Mouse (Mus musculus): ENCODE data around the gene Tspan32. TPM values are rescaled to one million over a fixed set of nuclear protein-coding genes. Genes with fewer than 3 reads are reported as not detected.
A peak's percentile ranks its signal among the peaks of the same experiment; 100 is the strongest.

Gene Tspan32
- total and polyA plus RNA-seq, 2 experiments from 2014 or later, result 0.46 to 1.7 TPM

GRCm38 (mm10) chr7:143013420-143014178 lies 8.8 kb downstream of the Tspan32 start:
- no peak for TF ChIP-seq EP300 (IDR thresholded peaks at IDR 0.05; ENCODE audit: low read depth)
- TF ChIP-seq CTCF (IDR thresholded peaks at IDR 0.05; ENCODE audit: low read depth), result no peak
- ATAC-seq (ENCODE audit: insufficient read depth, low read depth) (no peak), DNase-seq (ENCODE audit: low spot score) (peak; percentile 63)
- Histone ChIP-seq H3K36me3 (replicated peaks; ENCODE audit: control insufficient read depth, insufficient read depth, low read length) (no peaks in the 10 kb centered on the region), H3K9ac (replicated peaks; ENCODE audit: low read depth, low read length) (no peak overlapping the region), H3K4me3 (ENCODE audit: low read depth, low read length) (no peak overlapping the region), H3K27ac (ENCODE audit: low read depth) (peak overlapping the region; percentile 58), H3K4me2 (ENCODE audit: low read depth, low read length) (no peak overlapping the region), H3K27me3 (ENCODE audit: control insufficient read depth, insufficient read depth, low read length) (no peaks in the 10 kb centered on the region), H3K4me1 (ENCODE audit: control insufficient read depth, insufficient read depth) (peaks cover 79% of the 10 kb centered on the region), H3K9me3 (replicated peaks; ENCODE audit: control insufficient read depth, low read length) (no peaks in the 10 kb centered on the region)
- WGBS, result 50% methylated on average over 8 of the region's 8 CpGs

- no peak overlapping the region for H3K9ac ChIP-seq (replicated peaks; ENCODE audit: low read depth, low read length)
- H3K4me2 ChIP-seq (ENCODE audit: low read depth, low read length), result no peak overlapping the region
- peaks cover 71% of the 10 kb centered on the region for H3K4me1 ChIP-seq (ENCODE audit: control insufficient read depth, insufficient read depth)
- WGBS, result 38% methylated on average over 7 of the region's 7 CpGs
- peak overlapping the region; percentile 77 for H3K27ac ChIP-seq (ENCODE audit: low read depth)
- TF ChIP-seq EP300 (IDR thresholded peaks at IDR 0.05; ENCODE audit: low read depth), result no peak
- no peak for TF ChIP-seq CTCF (IDR thresholded peaks at IDR 0.05; ENCODE audit: low read depth)
- no peaks in the 10 kb centered on the region for H3K27me3 ChIP-seq (ENCODE audit: control insufficient read depth, insufficient read depth, low read length)
- ATAC-seq (ENCODE audit: insufficient read depth, low read depth) (no peak), DNase-seq (ENCODE audit: low spot score) (peak; percentile 26)
- no peaks in the 10 kb centered on the region for H3K36me3 ChIP-seq (replicated peaks; ENCODE audit: control insufficient read depth, insufficient read depth, low read length)
- H3K4me3 ChIP-seq (ENCODE audit: low read depth, low read length), result no peak overlapping the region
- no peaks in the 10 kb centered on the region for H3K9me3 ChIP-seq (replicated peaks; ENCODE audit: control insufficient read depth, low read length)
These were observed 10.2 kb downstream of the Tspan32 start for GRCm38 (mm10) chr7:143014862-143015659.

GRCm38 (mm10) chr7:143015755-143016423 lies 11.0 kb downstream of the Tspan32 start:
- TF ChIP-seq CTCF (IDR thresholded peaks at IDR 0.05; ENCODE audit: low read depth) (0 out of 2 replicates have a peak, but pooled peaks have one; percentile 9), EP300 (IDR thresholded peaks at IDR 0.05; ENCODE audit: low read depth) (peak; percentile 90)
- ATAC-seq (ENCODE audit: insufficient read depth, low read depth) (peak; percentile 84), DNase-seq (ENCODE audit: low spot score) (peak; percentile 94)
- Histone ChIP-seq H3K27me3 (ENCODE audit: control insufficient read depth, insufficient read depth, low read length) (no peaks in the 10 kb centered on the region), H3K9me3 (replicated peaks; ENCODE audit: control insufficient read depth, low read length) (no peaks in the 10 kb centered on the region), H3K9ac (replicated peaks; ENCODE audit: low read depth, low read length) (no peak overlapping the region), H3K4me1 (ENCODE audit: control insufficient read depth, insufficient read depth) (peaks cover 71% of the 10 kb centered on the region), H3K27ac (ENCODE audit: low read depth) (peak overlapping the region; percentile 77), H3K4me3 (ENCODE audit: low read depth, low read length) (no peak overlapping the region), H3K36me3 (replicated peaks; ENCODE audit: control insufficient read depth, insufficient read depth, low read length) (no peaks in the 10 kb centered on the region), H3K4me2 (ENCODE audit: low read depth, low read length) (peak overlapping the region; percentile 43)
- WGBS, result 0% methylated on average over 1 of the region's 1 CpGs

- Histone ChIP-seq H3K36me3 (replicated peaks; ENCODE audit: control insufficient read depth, insufficient read depth, low read length) (no peaks in the 10 kb centered on the region), H3K4me3 (ENCODE audit: low read depth, low read length) (no peak overlapping the region)
- peak; percentile 21; the same call in 1 of the 2 replicates for ATAC-seq (ENCODE audit: insufficient read depth, low read depth)
These were observed 11.7 kb downstream of the Tspan32 start for GRCm38 (mm10) chr7:143016424-143017142.

GRCm38 (mm10) chr7:143017181-143017580 lies 12.3 kb downstream of the Tspan32 start:
- DNase-seq (ENCODE audit: low spot score) (no peak), ATAC-seq (ENCODE audit: insufficient read depth, low read depth) (no peak)
- no peaks in the 10 kb centered on the region for H3K27me3 ChIP-seq (ENCODE audit: control insufficient read depth, insufficient read depth, low read length)
- H3K4me1 ChIP-seq (ENCODE audit: control insufficient read depth, insufficient read depth), result peaks cover 60% of the 10 kb centered on the region
- no peak overlapping the region for H3K4me3 ChIP-seq (ENCODE audit: low read depth, low read length)
- no peaks in the 10 kb centered on the region for H3K36me3 ChIP-seq (replicated peaks; ENCODE audit: control insufficient read depth, insufficient read depth, low read length)
- WGBS, result 89% methylated on average over 4 of the region's 4 CpGs
- H3K27ac ChIP-seq (ENCODE audit: low read depth), result no peak overlapping the region
- no peak overlapping the region for H3K4me2 ChIP-seq (ENCODE audit: low read depth, low read length)
- H3K9ac ChIP-seq (replicated peaks; ENCODE audit: low read depth, low read length), result no peak overlapping the region
- H3K9me3 ChIP-seq (replicated peaks; ENCODE audit: control insufficient read depth, low read length), result no peaks in the 10 kb centered on the region
- TF ChIP-seq CTCF (IDR thresholded peaks at IDR 0.05; ENCODE audit: low read depth) (no peak), EP300 (IDR thresholded peaks at IDR 0.05; ENCODE audit: low read depth) (no peak)

More at GRCm38 (mm10) chr7:143016424-143017142, 11.7 kb downstream of the Tspan32 start:
- H3K9ac ChIP-seq (replicated peaks; ENCODE audit: low read depth, low read length), result no peak overlapping the region
- no peak for TF ChIP-seq EP300 (IDR thresholded peaks at IDR 0.05; ENCODE audit: low read depth)
- no peak for TF ChIP-seq CTCF (IDR thresholded peaks at IDR 0.05; ENCODE audit: low read depth)
- H3K4me2 ChIP-seq (ENCODE audit: low read depth, low read length), result peak overlapping the region; percentile 43
- peak overlapping the region; percentile 77 for H3K27ac ChIP-seq (ENCODE audit: low read depth)
- 42% methylated on average over 7 of the region's 9 CpGs for WGBS
- H3K4me1 ChIP-seq (ENCODE audit: control insufficient read depth, insufficient read depth), result peaks cover 66% of the 10 kb centered on the region
- no peak for DNase-seq (ENCODE audit: low spot score)
- no peaks in the 10 kb centered on the region for H3K9me3 ChIP-seq (replicated peaks; ENCODE audit: control insufficient read depth, low read length)
- H3K27me3 ChIP-seq (ENCODE audit: control insufficient read depth, insufficient read depth, low read length), result no peaks in the 10 kb centered on the region
